Mouse (Mus musculus) forebrain, embryonic 12.5 days (tissue): ENCODE results near the gene Rab15. TPM values are rescaled to one million over a fixed set of nuclear protein-coding genes. Genes with fewer than 3 reads are reported as not detected.
"Not testable (repeated sequence)": the region's sequence is repeated elsewhere in the genome, so short reads cannot be mapped to it uniquely, and the experiment has no call there.

Experiments
- ATAC-seq: fragments of 200-750 bp; cut with Nextera tagmentation; 2 replicates; pipeline ENCODE4 v1.8.0; 2017; ENCODE audit warnings: moderate TSS enrichment; ENCODE audit not compliant: low FRiP score
- H3K27ac ChIP-seq: fragments of 300-500 bp; sonication (generic); 2 replicates; pipeline ENCODE4 v1.5.1; 2016; ENCODE audit warnings: mild to moderate bottlenecking
- H3K27me3 ChIP-seq: fragments of 300-500 bp; sonication (generic); 2 replicates; pipeline ENCODE4 v1.6.1; 2016; ENCODE audit warnings: mild to moderate bottlenecking
- H3K36me3 ChIP-seq: fragments of 300-500 bp; sonication (generic); replicated peaks from 2 replicates; pipeline ENCODE4 v1.6.1; 2016; ENCODE audit warnings: mild to moderate bottlenecking
- H3K4me1 ChIP-seq: fragments of 300-500 bp; sonication (generic); 2 replicates; pipeline ENCODE4 v1.6.1; 2016
- H3K4me2 ChIP-seq: fragments of 300-500 bp; sonication (generic); 2 replicates; pipeline ENCODE4 v1.6.1; 2016; ENCODE audit warnings: mild to moderate bottlenecking, moderate library complexity
- H3K4me3 ChIP-seq: fragments of 300-500 bp; sonication (generic); replicated peaks from 2 replicates; pipeline ENCODE4 v1.5.1; 2016; ENCODE audit warnings: mild to moderate bottlenecking
- H3K9ac ChIP-seq: fragments of 300-500 bp; sonication (generic); 2 replicates; pipeline ENCODE4 v1.6.1; 2016; ENCODE audit warnings: mild to moderate bottlenecking
- H3K9me3 ChIP-seq: fragments of 300-500 bp; sonication (generic); 2 replicates; pipeline ENCODE4 v1.6.1; 2016
- WGBS: fragments of 180-500 bp; shearing (Covaris S2); methylation state at CpG from one replicate; pipeline ENCODE4 v1.1.7; 2016; 5-methylcytosine and 5-hydroxymethylcytosine counted together
- polyA plus RNA-seq: library from polyadenylated mRNA; unstranded; fragments of >200 nt; fragmentation: Nextera tagmentation; extraction: Ambion mirVana; gene quantifications from 2 replicates; pipeline ENCODE4 v1.2.1, GENCODE M21; 2016

Gene Rab15
- polyA plus RNA-seq, result 11.8 and 13.8 TPM in 2 replicates

DNA sequence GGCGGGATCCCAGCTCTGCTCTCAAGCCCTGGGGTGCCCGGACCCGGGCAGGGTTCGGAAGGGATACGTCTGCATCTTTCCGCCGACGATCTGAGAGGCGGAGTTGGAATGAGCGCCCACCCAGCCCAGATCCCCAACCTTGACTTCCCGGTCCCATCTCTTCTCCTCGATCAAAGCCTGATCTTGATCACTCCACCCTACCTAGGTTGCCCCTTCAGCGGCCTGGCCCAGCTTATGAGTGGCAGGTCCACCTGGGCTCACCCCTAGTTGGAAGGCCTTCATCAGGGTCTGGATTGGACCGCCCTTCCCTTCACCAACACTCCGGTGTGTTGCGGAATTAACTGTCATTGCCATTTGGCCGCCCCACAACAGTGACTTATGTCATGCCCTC lies at the start of gene Rab15:
TSS of gene Rab15 (minus strand) at position 258 of the 391 bp plus-strand sequence.
- Histone ChIP-seq H3K27me3 (peaks cover 55% of the 10 kb centered on the region), H3K36me3 (no peaks in the 10 kb centered on the region), H3K4me2 (peak within 1 kb of the TSS; percentile 90), H3K4me1 (peaks cover 29% of the 10 kb centered on the region), H3K9ac (peak within 1 kb of the TSS; percentile 75), H3K9me3 (no peaks in the 10 kb centered on the region), H3K4me3 (peak within 1 kb of the TSS; percentile 69), H3K27ac (peak within 1 kb of the TSS; percentile 56; the same call in 1 of the 2 replicates)
- no peak; the same call in 1 of the 2 replicates for ATAC-seq
- WGBS, result 2% methylated on average over 11 of the region's 17 CpGs

DNA sequence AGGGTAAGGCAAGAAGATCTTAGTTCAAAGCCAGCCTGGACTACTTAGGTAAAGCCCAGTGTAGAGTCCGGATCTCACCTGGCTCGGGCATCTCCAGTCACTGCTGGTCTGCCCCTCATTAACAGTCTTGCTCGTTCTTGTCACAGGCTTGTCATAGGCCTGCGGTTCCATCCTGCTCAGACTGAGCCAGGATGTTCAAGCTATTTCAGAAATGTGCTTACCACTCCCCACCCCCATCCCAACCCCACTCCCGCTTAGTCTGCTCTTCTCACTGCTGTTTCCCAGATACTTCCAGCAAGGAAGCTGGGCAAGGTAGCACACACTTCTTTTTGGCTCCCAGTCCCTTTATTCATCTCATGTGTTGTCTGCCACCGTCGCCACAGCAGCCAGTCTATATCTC lies 46.9 kb upstream of the Rab15 start:
- Histone ChIP-seq H3K4me1 (no peaks in the 10 kb centered on the region), H3K9ac (no peak overlapping the region), H3K4me2 (no peak overlapping the region), H3K4me3 (no peak overlapping the region), H3K27ac (no peak overlapping the region), H3K27me3 (no peaks in the 10 kb centered on the region), H3K9me3 (no peaks in the 10 kb centered on the region), H3K36me3 (0 out of 2 replicates have a peak, but pooled peaks cover 5% of the 10 kb centered on the region)
- 88% methylated on average over 7 of the region's 7 CpGs for WGBS
- ATAC-seq, result no peak

DNA sequence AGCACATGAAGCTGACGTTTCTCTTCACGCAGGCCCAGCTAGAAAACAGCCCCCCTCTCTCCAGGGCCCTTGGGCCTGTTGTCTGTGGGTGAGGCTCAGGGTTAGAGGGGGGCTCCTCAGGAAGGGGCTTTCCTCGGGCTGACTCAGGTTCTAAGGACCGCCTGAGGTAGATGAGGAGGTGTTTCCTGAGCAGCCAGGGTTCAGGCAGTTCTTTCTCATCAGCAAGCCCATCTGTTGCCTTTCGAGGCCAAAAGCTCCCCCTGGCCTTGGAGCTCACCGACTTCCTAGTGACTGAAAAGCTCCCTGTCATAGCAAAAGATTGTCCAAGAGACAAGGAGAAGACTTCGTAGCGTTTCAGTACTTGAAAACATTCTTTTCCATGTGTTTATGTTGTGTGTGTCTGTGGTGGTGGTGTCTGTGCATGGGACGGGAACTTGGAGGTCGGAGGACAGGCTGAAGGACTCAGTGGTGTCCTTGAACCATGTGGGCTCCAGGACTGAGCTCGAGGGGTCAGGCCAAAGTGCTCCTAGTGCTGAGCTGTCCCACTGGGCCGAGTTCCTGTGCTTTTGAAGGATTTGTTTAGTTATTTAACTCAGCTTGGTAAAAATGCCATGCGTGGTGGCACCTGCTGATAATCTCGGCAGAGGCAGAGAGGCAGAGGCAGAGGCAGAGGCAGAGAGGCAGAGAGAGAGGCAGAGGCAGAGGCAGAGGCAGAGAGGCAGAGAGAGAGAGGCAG lies 45.9 kb upstream of the Rab15 start:
- no peak for ATAC-seq
- Histone ChIP-seq H3K36me3 (0 out of 2 replicates have a peak, but pooled peaks cover 3% of the 10 kb centered on the region), H3K4me1 (no peaks in the 10 kb centered on the region), H3K9ac (no peak overlapping the region), H3K4me3 (no peak overlapping the region), H3K27ac (no peak overlapping the region), H3K27me3 (no peaks in the 10 kb centered on the region), H3K4me2 (no peak overlapping the region), H3K9me3 (no peaks in the 10 kb centered on the region)
- WGBS, result 76% methylated on average over 14 of the region's 14 CpGs

DNA sequence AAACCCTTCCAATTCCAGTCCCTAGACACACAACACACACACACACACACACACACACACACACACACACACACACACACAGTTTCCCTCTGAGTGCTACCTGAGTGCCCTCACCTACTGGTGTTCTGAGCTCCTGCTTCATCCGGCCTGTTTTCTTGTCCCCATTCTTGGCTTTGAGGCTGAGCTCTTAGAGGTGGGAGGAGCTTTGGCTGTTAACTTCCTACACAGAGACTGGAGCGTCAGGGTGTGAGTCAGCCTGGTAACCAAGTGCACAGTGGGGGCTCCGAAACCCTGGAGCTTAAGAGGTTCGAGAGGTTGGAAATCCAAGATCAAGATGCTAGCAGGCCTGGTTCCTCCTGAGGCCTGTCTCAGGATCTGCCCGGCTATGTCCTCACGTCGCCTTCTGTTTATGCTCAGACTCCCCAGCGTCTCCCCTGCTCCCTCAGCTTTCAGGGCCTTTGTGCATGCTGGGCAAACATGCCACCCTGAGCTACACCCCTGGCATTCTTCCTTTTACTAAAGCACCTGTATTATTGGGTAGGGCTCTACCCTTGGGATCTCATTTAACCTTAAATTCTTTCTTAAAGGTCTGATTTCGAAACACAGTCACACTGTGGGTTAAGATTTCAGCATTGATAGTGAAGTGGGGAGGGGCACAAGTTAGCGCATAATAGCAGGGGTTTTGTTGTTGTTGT lies 45.0 kb upstream of the Rab15 start:
- H3K27ac ChIP-seq, result no peak overlapping the region
- WGBS, result 59% methylated on average over 10 of the region's 10 CpGs
- H3K4me3 ChIP-seq, result no peak overlapping the region
- H3K27me3 ChIP-seq, result no peaks in the 10 kb centered on the region
- no peaks in the 10 kb centered on the region for H3K4me1 ChIP-seq
- ATAC-seq, result no peak
- H3K9me3 ChIP-seq, result no peaks in the 10 kb centered on the region
- H3K36me3 ChIP-seq, result peaks cover 9% of the 10 kb centered on the region; the same call in 1 of the 2 replicates
- H3K4me2 ChIP-seq, result no peak overlapping the region
- H3K9ac ChIP-seq, result no peak overlapping the region

DNA sequence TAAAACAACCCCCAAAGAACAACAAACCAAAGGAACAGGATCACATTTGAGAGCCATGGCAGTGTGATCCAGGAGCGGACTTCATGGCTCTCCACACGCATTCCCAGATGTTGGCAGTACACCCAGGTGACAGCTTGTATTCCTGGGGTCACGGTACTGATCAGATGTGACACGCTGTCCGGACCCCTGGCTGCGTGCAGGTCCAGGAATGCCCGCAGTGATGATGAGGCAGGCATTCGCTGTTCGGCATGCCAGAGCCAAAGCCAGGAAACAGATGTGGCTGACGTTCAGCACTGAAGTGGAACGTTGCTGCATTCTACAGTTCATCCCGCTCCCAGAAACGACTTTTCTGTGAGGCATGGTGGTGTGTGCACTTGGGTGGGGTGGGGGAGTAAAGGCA lies 42.6 kb upstream of the Rab15 start:
- Histone ChIP-seq H3K9ac (no peak overlapping the region), H3K27me3 (no peaks in the 10 kb centered on the region), H3K4me2 (no peak overlapping the region), H3K4me1 (no peaks in the 10 kb centered on the region), H3K36me3 (peaks cover 9% of the 10 kb centered on the region; the same call in 1 of the 2 replicates), H3K27ac (no peak overlapping the region), H3K4me3 (no peak overlapping the region), H3K9me3 (no peaks in the 10 kb centered on the region)
- ATAC-seq, result no peak
- WGBS, result 83% methylated on average over 13 of the region's 13 CpGs

DNA sequence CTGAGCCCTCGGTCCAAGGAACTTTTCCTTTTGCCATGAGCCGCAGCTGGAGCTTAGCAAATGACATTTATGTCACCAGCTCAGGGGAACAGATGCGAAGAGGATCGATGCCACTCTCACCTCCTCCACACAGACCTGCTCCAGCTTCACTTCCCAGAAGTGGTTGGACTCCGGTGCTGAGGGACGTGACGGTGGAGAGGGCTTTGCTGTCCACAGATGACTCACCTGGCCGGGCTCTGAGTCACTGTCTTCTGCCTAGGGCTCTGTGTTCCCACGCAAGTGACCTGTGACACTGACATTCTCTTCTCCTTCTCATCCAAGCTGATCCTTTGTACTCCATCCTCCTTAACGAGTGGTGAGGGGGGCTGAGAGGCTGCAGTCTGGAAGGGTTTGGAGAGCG lies 40.9 kb upstream of the Rab15 start:
- Histone ChIP-seq H3K27ac (no peak overlapping the region), H3K4me1 (no peaks in the 10 kb centered on the region), H3K27me3 (no peaks in the 10 kb centered on the region), H3K9me3 (no peaks in the 10 kb centered on the region), H3K4me2 (no peak overlapping the region), H3K9ac (no peak overlapping the region), H3K4me3 (no peak overlapping the region), H3K36me3 (peaks cover 9% of the 10 kb centered on the region; the same call in 1 of the 2 replicates)
- no peak for ATAC-seq
- 82% methylated on average over 11 of the region's 11 CpGs for WGBS

DNA sequence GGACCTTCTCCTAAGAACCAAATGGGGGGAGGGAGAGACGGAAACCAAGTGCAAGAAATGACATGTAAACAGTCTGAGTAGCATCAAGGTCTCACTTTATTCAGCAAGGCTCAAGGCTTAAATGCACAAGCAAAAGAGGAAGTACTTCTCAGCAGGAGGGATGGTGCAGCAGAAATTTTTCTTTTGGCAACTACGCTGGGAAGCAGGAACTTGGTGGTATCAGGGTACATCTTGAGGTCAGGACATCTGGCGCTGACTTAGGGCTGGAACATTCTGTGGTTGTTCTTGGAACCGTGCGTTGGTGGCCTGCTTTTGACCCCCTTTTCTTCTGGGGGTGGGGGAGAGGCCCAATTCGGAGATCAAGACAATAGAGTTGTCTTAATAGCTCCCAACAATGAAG lies 36.1 kb upstream of the Rab15 start:
- ATAC-seq, H3K4me1 ChIP-seq, H3K9me3 ChIP-seq, H3K27ac ChIP-seq, H3K27me3 ChIP-seq, H3K36me3 ChIP-seq, H3K4me3 ChIP-seq, H3K9ac ChIP-seq, H3K4me2 ChIP-seq: not testable (repeated sequence)
- 89% methylated on average over 6 of the region's 6 CpGs for WGBS

DNA sequence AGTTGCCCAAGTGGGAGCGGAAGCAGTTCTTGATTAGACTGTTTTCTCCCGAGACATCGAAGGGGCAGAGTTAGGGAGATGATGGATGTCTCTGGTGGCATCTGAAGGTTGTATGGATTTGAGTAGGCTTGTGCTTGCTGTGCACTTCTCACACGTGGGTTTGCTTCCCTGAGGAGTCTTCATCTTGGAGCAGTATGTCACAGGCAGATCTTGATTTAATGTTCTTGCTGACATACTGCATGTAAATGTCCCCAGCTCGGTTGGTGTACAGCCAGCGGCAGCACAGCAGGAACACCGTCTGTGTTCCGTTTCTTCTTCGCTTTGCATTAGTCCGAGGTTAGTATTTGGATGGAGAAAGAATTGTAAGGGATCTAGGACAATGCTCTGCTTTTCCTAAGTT lies 34.4 kb upstream of the Rab15 start:
- no peak for ATAC-seq
- Histone ChIP-seq H3K4me2 (no peak overlapping the region), H3K9me3 (no peaks in the 10 kb centered on the region), H3K27me3 (no peaks in the 10 kb centered on the region), H3K27ac (no peak overlapping the region), H3K4me1 (peaks cover 4% of the 10 kb centered on the region; the same call in 1 of the 2 replicates), H3K9ac (no peak overlapping the region), H3K36me3 (no peaks in the 10 kb centered on the region), H3K4me3 (no peak overlapping the region)
- WGBS, result 95% methylated on average over 10 of the region's 10 CpGs

DNA sequence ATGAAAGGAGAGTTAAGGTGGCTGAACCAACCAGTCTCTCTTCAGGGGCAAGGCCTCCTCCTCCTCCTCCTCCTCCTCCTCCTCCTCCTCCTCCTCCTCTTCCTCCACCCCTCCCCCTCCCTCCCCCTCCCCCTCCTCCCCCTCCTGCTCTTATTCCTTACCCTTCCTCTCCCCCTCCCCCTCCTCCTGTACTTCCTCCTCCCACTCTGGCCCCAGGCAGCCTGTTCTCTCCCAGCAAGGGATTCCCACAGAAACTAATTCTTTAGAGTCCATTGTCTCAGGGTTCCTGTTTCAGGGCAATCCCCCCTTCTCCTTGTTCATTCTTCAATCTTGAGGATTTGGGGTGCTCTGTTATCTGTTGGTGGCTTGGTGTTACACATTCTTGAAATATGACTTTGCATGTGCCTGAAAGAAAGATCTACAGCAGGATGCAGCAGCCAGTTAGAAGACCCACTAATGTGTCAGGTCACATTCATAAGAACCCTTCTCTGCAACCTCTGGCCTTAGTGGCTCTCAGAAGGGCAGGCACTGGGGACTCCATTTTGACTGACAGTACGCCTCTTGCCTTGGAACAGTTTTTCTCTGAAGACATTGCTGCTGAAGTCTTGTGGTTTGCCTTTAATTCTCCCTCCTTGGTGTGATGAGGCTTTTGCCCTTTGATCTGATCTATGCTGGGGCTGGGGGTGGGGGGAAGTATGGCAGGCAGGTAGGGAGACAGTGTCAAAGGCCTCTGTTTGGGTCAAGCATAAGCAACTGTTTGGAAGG lies 30.9 kb upstream of the Rab15 start:
- 86% methylated on average over 1 of the region's 1 CpGs for WGBS
- H3K36me3 ChIP-seq, result no peaks in the 10 kb centered on the region
- no peaks in the 10 kb centered on the region for H3K9me3 ChIP-seq
- no peaks in the 10 kb centered on the region for H3K27me3 ChIP-seq
- no peak overlapping the region for H3K4me3 ChIP-seq
- peaks cover 8% of the 10 kb centered on the region; the same call in 1 of the 2 replicates for H3K4me1 ChIP-seq
- no peak overlapping the region for H3K27ac ChIP-seq
- no peak overlapping the region for H3K9ac ChIP-seq
- H3K4me2 ChIP-seq, result no peak overlapping the region
- no peak for ATAC-seq

DNA sequence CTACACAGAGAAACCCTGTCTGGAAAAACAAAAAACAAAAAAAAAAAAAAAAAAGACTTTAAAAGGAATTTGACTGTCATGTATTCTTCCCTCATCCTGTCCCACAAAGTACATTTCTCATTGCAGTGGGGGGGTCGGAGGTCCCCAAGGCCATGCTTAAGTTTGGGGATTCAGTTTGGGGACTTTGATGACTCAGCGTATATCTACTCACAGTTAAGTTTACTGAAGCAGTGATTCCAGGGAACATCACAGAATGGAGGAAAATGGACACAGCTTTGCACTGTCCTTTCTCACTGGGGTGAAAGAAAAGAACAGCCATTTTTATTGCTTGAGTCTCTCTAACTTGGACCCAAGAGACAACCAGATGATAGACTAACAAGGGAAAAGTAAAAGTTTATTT lies 29.7 kb upstream of the Rab15 start:
- 93% methylated on average over 2 of the region's 2 CpGs for WGBS
- ATAC-seq, result no peak
- peaks cover 8% of the 10 kb centered on the region; the same call in 1 of the 2 replicates for H3K4me1 ChIP-seq
- no peaks in the 10 kb centered on the region for H3K9me3 ChIP-seq
- no peak overlapping the region for H3K9ac ChIP-seq
- H3K4me3 ChIP-seq, result no peak overlapping the region
- no peaks in the 10 kb centered on the region for H3K27me3 ChIP-seq
- no peak overlapping the region for H3K4me2 ChIP-seq
- no peak overlapping the region for H3K27ac ChIP-seq
- no peaks in the 10 kb centered on the region for H3K36me3 ChIP-seq

DNA sequence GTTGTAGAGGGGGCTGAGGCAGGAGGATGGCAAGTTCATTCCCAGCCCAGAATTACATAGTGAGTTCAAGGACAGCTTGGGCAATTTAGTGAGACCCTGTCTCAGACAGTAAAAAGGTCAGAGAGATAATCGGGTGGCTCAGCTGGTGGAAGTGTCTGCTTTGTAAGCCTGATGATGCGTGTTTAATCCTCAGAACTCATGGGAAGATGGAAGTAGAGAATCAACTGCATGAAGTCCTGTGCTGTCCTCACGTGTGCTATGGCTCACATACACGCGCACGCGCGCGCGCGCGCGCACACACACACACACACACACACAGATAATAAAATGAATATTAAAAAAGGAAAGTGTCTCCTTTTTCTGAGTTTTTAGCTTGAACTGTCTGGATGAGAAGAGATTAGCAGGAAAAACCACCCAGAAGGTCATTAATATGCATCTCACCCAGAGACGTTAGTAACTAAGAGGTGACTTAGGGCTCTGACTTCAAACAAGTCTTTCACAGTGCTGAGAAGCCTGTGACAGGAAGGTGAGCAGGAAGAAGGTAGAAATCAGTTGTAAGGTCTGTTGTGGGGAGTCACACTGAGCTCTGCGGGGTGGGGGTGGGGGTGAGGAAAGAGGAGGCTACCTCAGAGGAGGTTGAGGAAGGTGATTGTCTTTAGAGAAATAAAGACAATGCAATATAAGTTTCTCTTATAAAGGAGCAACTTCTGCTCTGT lies 21.8 kb upstream of the Rab15 start:
- H3K27ac ChIP-seq, result no peak overlapping the region
- no peaks in the 10 kb centered on the region for H3K9me3 ChIP-seq
- H3K27me3 ChIP-seq, result no peaks in the 10 kb centered on the region
- WGBS, result 90% methylated on average over 15 of the region's 15 CpGs
- H3K9ac ChIP-seq, result no peak overlapping the region
- H3K4me2 ChIP-seq, result no peak overlapping the region
- H3K36me3 ChIP-seq, result no peaks in the 10 kb centered on the region
- H3K4me1 ChIP-seq, result no peaks in the 10 kb centered on the region
- no peak overlapping the region for H3K4me3 ChIP-seq
- ATAC-seq, result no peak

DNA sequence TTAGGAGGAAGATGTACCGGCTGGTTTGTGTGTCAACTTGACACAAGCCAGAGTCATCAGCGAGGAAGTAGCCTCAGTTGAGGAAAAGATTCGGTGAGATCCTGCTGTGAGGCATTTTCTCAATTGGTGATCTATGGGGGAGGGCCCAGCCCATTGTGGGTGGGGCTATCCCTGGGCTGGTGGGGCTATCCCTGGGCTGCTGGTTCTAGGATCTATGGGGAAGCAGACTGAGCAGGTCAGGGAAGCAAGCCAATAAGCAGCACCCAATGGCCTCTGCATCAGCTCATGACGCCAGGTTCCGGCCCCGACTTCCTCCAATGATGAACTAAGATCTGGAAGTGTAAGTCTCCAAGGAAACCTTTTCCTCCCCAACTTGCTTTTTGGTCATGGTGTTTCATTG lies 17.4 kb upstream of the Rab15 start:
- peaks cover 8% of the 10 kb centered on the region for H3K4me1 ChIP-seq
- H3K4me2 ChIP-seq, result no peak overlapping the region
- no peaks in the 10 kb centered on the region for H3K36me3 ChIP-seq
- no peak overlapping the region for H3K27ac ChIP-seq
- no peak for ATAC-seq
- peaks cover 2% of the 10 kb centered on the region; the same call in 1 of the 2 replicates for H3K27me3 ChIP-seq
- no peaks in the 10 kb centered on the region for H3K9me3 ChIP-seq
- H3K4me3 ChIP-seq, result no peak overlapping the region
- 83% methylated on average over 6 of the region's 6 CpGs for WGBS
- H3K9ac ChIP-seq, result no peak overlapping the region
